Mouse (Mus musculus) embryonic fibroblast, embryonic 13.5 days (primary cell): ENCODE measurements around the gene Vmn2r7.

Source experiments
- CTCF ChIP-seq: IDR thresholded peaks from 2 replicates; pipeline ENCODE4 v1.5.1; 2011; ENCODE audit warnings: mild to moderate bottlenecking, control low read depth, low read length, moderate library complexity, borderline replicate concordance; ENCODE audit not compliant: insufficient read depth
- POLR2A ChIP-seq: IDR thresholded peaks from 2 replicates; pipeline ENCODE4 v1.6.1; 2011; ENCODE audit warnings: low read depth, mild to moderate bottlenecking, control low read depth, low read length, moderate library complexity

GRCm38 (mm10) chr3:64878199-64878977 is 33.8 kb upstream of the Vmn2r7 start:
- no peak for TF ChIP-seq CTCF
- no peak for TF ChIP-seq POLR2A
